Mouse (Mus musculus): ENCODE measurements around the gene Map2. TPM values are rescaled to one million over a fixed set of nuclear protein-coding genes. Genes with fewer than 3 reads are reported as not detected.

Gene Map2
- polyA plus RNA-seq, 2 experiments = 12.5 to 20.4 TPM

- no peaks in the 10 kb centered on the region for H3K27me3 ChIP-seq (ENCODE audit: control insufficient read depth, insufficient read depth, low read length)
- no peak overlapping the region for H3K9ac ChIP-seq (ENCODE audit: low read depth, low read length, severe bottlenecking)
- H3K4me1 ChIP-seq (ENCODE audit: control insufficient read depth, insufficient read depth, low read length) = no peaks in the 10 kb centered on the region
- H3K4me3 ChIP-seq (replicated peaks; ENCODE audit: low read length) = no peak overlapping the region
- no peaks in the 10 kb centered on the region for H3K9me3 ChIP-seq (ENCODE audit: control insufficient read depth, low read length)
- H3K36me3 ChIP-seq (ENCODE audit: control insufficient read depth, insufficient read depth, low read length) = no peaks in the 10 kb centered on the region
- TF ChIP-seq POLR2A (IDR thresholded peaks at IDR 0.05; ENCODE audit: borderline replicate concordance, extremely low read depth, insufficient read depth, insufficient read length) = no peak
- no peak overlapping the region for H3K27ac ChIP-seq (replicated peaks; ENCODE audit: low read depth, low read length)
- ATAC-seq (ENCODE audit: low FRiP score, low read depth) = no peak
- no peak overlapping the region for H3K4me2 ChIP-seq (replicated peaks; ENCODE audit: low read depth, low read length, severe bottlenecking)
- WGBS = 76% methylated on average over 3 of the region's 3 CpGs
- DNase-seq (ENCODE audit: low spot score) = no peak
These were observed 117.2 kb downstream of the Map2 start for GRCm38 (mm10) chr1:66292121-66292881.

- DNase-seq (ENCODE audit: low spot score) (no peak), ATAC-seq (ENCODE audit: low FRiP score, low read depth) (no peak)
- no peaks in the 10 kb centered on the region for H3K36me3 ChIP-seq (ENCODE audit: control insufficient read depth, insufficient read depth, low read length)
- H3K27me3 ChIP-seq (ENCODE audit: control insufficient read depth, insufficient read depth, low read length) = no peaks in the 10 kb centered on the region
- no peak overlapping the region for H3K4me2 ChIP-seq (replicated peaks; ENCODE audit: low read depth, low read length, severe bottlenecking)
- H3K4me1 ChIP-seq (ENCODE audit: control insufficient read depth, insufficient read depth, low read length) = no peaks in the 10 kb centered on the region
- H3K9me3 ChIP-seq (ENCODE audit: control insufficient read depth, low read length) = no peaks in the 10 kb centered on the region
- 79% methylated on average over 6 of the region's 6 CpGs for WGBS
- H3K4me3 ChIP-seq (replicated peaks; ENCODE audit: low read length) = no peak overlapping the region
- no peak for TF ChIP-seq POLR2A (IDR thresholded peaks at IDR 0.05; ENCODE audit: borderline replicate concordance, extremely low read depth, insufficient read depth, insufficient read length)
- H3K9ac ChIP-seq (ENCODE audit: low read depth, low read length, severe bottlenecking) = no peak overlapping the region
- H3K27ac ChIP-seq (replicated peaks; ENCODE audit: low read depth, low read length) = no peak overlapping the region
These were observed 124.3 kb downstream of the Map2 start for GRCm38 (mm10) chr1:66299376-66299775.

- H3K36me3 ChIP-seq (ENCODE audit: control insufficient read depth, insufficient read depth, low read length) = no peaks in the 10 kb centered on the region
- ATAC-seq (ENCODE audit: low FRiP score, low read depth) (no peak; the same call in 1 of the 2 replicates), DNase-seq (ENCODE audit: low spot score) (no peak)
- H3K9ac ChIP-seq (ENCODE audit: low read depth, low read length, severe bottlenecking) = no peak overlapping the region
- no peak overlapping the region for H3K4me3 ChIP-seq (replicated peaks; ENCODE audit: low read length)
- H3K4me1 ChIP-seq (ENCODE audit: control insufficient read depth, insufficient read depth, low read length) = no peaks in the 10 kb centered on the region
- no peaks in the 10 kb centered on the region for H3K27me3 ChIP-seq (ENCODE audit: control insufficient read depth, insufficient read depth, low read length)
- 75% methylated on average over 2 of the region's 2 CpGs for WGBS
- H3K27ac ChIP-seq (replicated peaks; ENCODE audit: low read depth, low read length) = no peak overlapping the region
- H3K9me3 ChIP-seq (ENCODE audit: control insufficient read depth, low read length) = no peaks in the 10 kb centered on the region
- no peak overlapping the region for H3K4me2 ChIP-seq (replicated peaks; ENCODE audit: low read depth, low read length, severe bottlenecking)
- no peak for TF ChIP-seq POLR2A (IDR thresholded peaks at IDR 0.05; ENCODE audit: borderline replicate concordance, extremely low read depth, insufficient read depth, insufficient read length)
These were observed 145.5 kb downstream of the Map2 start for GRCm38 (mm10) chr1:66320378-66321135.

- H3K4me3 ChIP-seq (replicated peaks; ENCODE audit: low read length) = no peak overlapping the region
- no peaks in the 10 kb centered on the region for H3K9me3 ChIP-seq (ENCODE audit: control insufficient read depth, low read length)
- ATAC-seq (ENCODE audit: low FRiP score, low read depth) = no peak
- no peak for DNase-seq (ENCODE audit: low spot score)
- H3K27me3 ChIP-seq (ENCODE audit: control insufficient read depth, insufficient read depth, low read length) = no peaks in the 10 kb centered on the region
- no peaks in the 10 kb centered on the region for H3K36me3 ChIP-seq (ENCODE audit: control insufficient read depth, insufficient read depth, low read length)
- WGBS = 30% methylated on average over 1 of the region's 1 CpGs
- TF ChIP-seq POLR2A (IDR thresholded peaks at IDR 0.05; ENCODE audit: borderline replicate concordance, extremely low read depth, insufficient read depth, insufficient read length) = no peak
- H3K4me1 ChIP-seq (ENCODE audit: control insufficient read depth, insufficient read depth, low read length) = no peaks in the 10 kb centered on the region
- no peak overlapping the region for H3K27ac ChIP-seq (replicated peaks; ENCODE audit: low read depth, low read length)
- H3K9ac ChIP-seq (ENCODE audit: low read depth, low read length, severe bottlenecking) = no peak overlapping the region
- no peak overlapping the region for H3K4me2 ChIP-seq (replicated peaks; ENCODE audit: low read depth, low read length, severe bottlenecking)
These were observed 146.0 kb downstream of the Map2 start for GRCm38 (mm10) chr1:66321136-66321502.

GRCm38 (mm10) chr1:66321631-66322142, 146.6 kb downstream of the Map2 start:
- no peaks in the 10 kb centered on the region for H3K36me3 ChIP-seq (ENCODE audit: control insufficient read depth, insufficient read depth, low read length)
- H3K9ac ChIP-seq (ENCODE audit: low read depth, low read length, severe bottlenecking) = 0 out of 2 replicates have a peak overlapping the region, but pooled peaks have one; percentile 38
- H3K4me1 ChIP-seq (ENCODE audit: control insufficient read depth, insufficient read depth, low read length) = no peaks in the 10 kb centered on the region
- WGBS = 40% methylated on average over 15 of the region's 15 CpGs
- TF ChIP-seq POLR2A (IDR thresholded peaks at IDR 0.05; ENCODE audit: borderline replicate concordance, extremely low read depth, insufficient read depth, insufficient read length) = no peak
- H3K4me3 ChIP-seq (replicated peaks; ENCODE audit: low read length) = peak overlapping the region; percentile 11
- peak overlapping the region; percentile 30 for H3K4me2 ChIP-seq (replicated peaks; ENCODE audit: low read depth, low read length, severe bottlenecking)
- DNase-seq (ENCODE audit: low spot score) = no peak
- ATAC-seq (ENCODE audit: low FRiP score, low read depth) = no peak; the same call in 1 of the 2 replicates
- H3K27me3 ChIP-seq (ENCODE audit: control insufficient read depth, insufficient read depth, low read length) = no peaks in the 10 kb centered on the region
- no peak overlapping the region for H3K27ac ChIP-seq (replicated peaks; ENCODE audit: low read depth, low read length)
- no peaks in the 10 kb centered on the region for H3K9me3 ChIP-seq (ENCODE audit: control insufficient read depth, low read length)
